Mouse (Mus musculus) liver, embryonic 14.5 days (tissue): ENCODE results near the gene Elmsan1. TPM values are rescaled to one million over a fixed set of nuclear protein-coding genes. Genes with fewer than 3 reads are reported as not detected.

Experiments used
- ATAC-seq: fragments of 200-750 bp; cut with Nextera tagmentation; 2 replicates; pipeline ENCODE4 v1.8.0; 2017; ENCODE audit warnings: moderate number of reproducible peaks, mild to moderate bottlenecking, moderate library complexity; ENCODE audit not compliant: insufficient read depth
- DNase-seq, 3 experiments: peaks; one replicate each; pipeline ENCODE4 v3.0.0-alpha.2; 2012 to 2013; ENCODE audit warnings: low read depth in 3 of 3, low spot score in 3 of 3
- H3K27ac ChIP-seq: fragments of 300-500 bp; sonication (generic); 2 replicates; pipeline ENCODE4 v1.5.1; 2014; ENCODE audit warnings: moderate library complexity, mild to moderate bottlenecking, control low read depth, inconsistent platforms
- H3K27me3 ChIP-seq: fragments of 300-500 bp; sonication (generic); 2 replicates; pipeline ENCODE4 v1.6.1; 2014; ENCODE audit warnings: mild to moderate bottlenecking, low read length, moderate library complexity; ENCODE audit not compliant: control insufficient read depth, insufficient read depth
- H3K36me3 ChIP-seq: fragments of 300-500 bp; sonication (generic); replicated peaks from 2 replicates; pipeline ENCODE4 v1.6.1; 2014; ENCODE audit warnings: low read depth; ENCODE audit not compliant: control insufficient read depth, insufficient read depth
- H3K4me1 ChIP-seq, 2 experiments: fragments of 200-500 bp in 1 of 2; fragments of 300-500 bp in 1 of 2; sonication (generic) in 1 of 2; replicated peaks; 2 replicates each; pipeline ENCODE4 v1.6.1; 2012 to 2014; ENCODE audit warnings: antibody characterized with exemption in 1 of 2, inconsistent platforms in 1 of 2, low read length in 1 of 2; ENCODE audit not compliant: control insufficient read depth in 2 of 2, insufficient read depth in 2 of 2
- H3K4me2 ChIP-seq: fragments of 300-500 bp; sonication (generic); 2 replicates; pipeline ENCODE4 v1.6.1; 2014; ENCODE audit warnings: low read depth, mild to moderate bottlenecking, control low read depth, moderate library complexity
- H3K4me3 ChIP-seq, 2 experiments: fragments of 200-500 bp in 1 of 2; fragments of 300-500 bp in 1 of 2; sonication (generic) in 1 of 2; 2 replicates each; pipeline ENCODE4 v1.5.1; 2012 to 2014; ENCODE audit warnings: low read depth in 2 of 2, low read length in 2 of 2, mild to moderate bottlenecking in 2 of 2, control low read depth in 1 of 2, inconsistent platforms in 1 of 2, moderate library complexity in 1 of 2; ENCODE audit not compliant: insufficient read depth in 1 of 2
- H3K9ac ChIP-seq: fragments of 300-500 bp; sonication (generic); replicated peaks from 2 replicates; pipeline ENCODE4 v1.6.1; 2014; ENCODE audit warnings: mild to moderate bottlenecking, control low read depth, moderate library complexity
- H3K9me3 ChIP-seq: fragments of 300-500 bp; sonication (generic); 2 replicates; pipeline ENCODE4 v1.6.1; 2016; ENCODE audit warnings: low read length, mixed read lengths; ENCODE audit not compliant: control insufficient read depth
- CTCF ChIP-seq: IDR thresholded peaks from 2 replicates; pipeline ENCODE4 v1.5.1; 2016; ENCODE audit warnings: antibody characterized with exemption, low read depth, control low read depth
- EP300 ChIP-seq: IDR thresholded peaks from 2 replicates; pipeline ENCODE4 v1.6.1; 2016; ENCODE audit warnings: antibody characterized with exemption, low read depth
- WGBS: fragments of 180-500 bp; shearing (Covaris S2); extraction: QIAGEN DNeasy Blood & Tissue Kit; methylation state at CpG from one replicate; pipeline ENCODE4 v1.1.7; 2014; ENCODE audit not compliant: insufficient replicate concordance; 5-methylcytosine and 5-hydroxymethylcytosine counted together
- polyA plus RNA-seq, 2 experiments: library from polyadenylated mRNA; depleted of rRNA in 1 of 2; stranded (reverse) in 1 of 2; unstranded in 1 of 2; fragments of >200 nt; fragmentation: Nextera tagmentation in 1 of 2; extraction: Ambion mirVana in 1 of 2; gene quantifications; 2 replicates each; pipeline versions ENCODE4 v1.2.1 to v1.2.3; 2012 to 2014

The Elmsan1 gene
- polyA plus RNA-seq, 2 experiments = 4.3 to 4.5 TPM

GRCm38 (mm10) chr12:84149971-84150370, 68.7 kb downstream of the Elmsan1 start:
- Histone ChIP-seq H3K4me2 (peak overlapping the region; percentile 75), H3K27ac (peak overlapping the region; percentile 95), H3K4me1 (peaks cover 49 to 53% of the 10 kb centered on the region in 2 experiments), H3K4me3 (no peak overlapping the region), H3K9ac (no peak overlapping the region), H3K27me3 (no peaks in the 10 kb centered on the region), H3K36me3 (peaks cover 34% of the 10 kb centered on the region), H3K9me3 (no peaks in the 10 kb centered on the region)
- DNase-seq (no peak), ATAC-seq (no peak)
- 94% methylated on average over 15 of the region's 15 CpGs for WGBS
- TF ChIP-seq CTCF (no peak), EP300 (no peak)

GRCm38 (mm10) chr12:84148622-84149012, 70.1 kb downstream of the Elmsan1 start:
- Histone ChIP-seq H3K4me3 (peak overlapping the region; percentile 40 to 60; a peak in 3 of 4 replicates), H3K4me1 (peaks cover 49 to 53% of the 10 kb centered on the region in 2 experiments), H3K27ac (peak overlapping the region; percentile 11; the same call in 1 of the 2 replicates), H3K36me3 (peaks cover 24% of the 10 kb centered on the region), H3K9ac (no peak overlapping the region), H3K9me3 (no peaks in the 10 kb centered on the region), H3K27me3 (no peaks in the 10 kb centered on the region), H3K4me2 (peak overlapping the region; percentile 94)
- TF ChIP-seq CTCF (no peak), EP300 (no peak)
- WGBS = 18% methylated on average over 10 of the region's 10 CpGs
- ATAC-seq = no peak
- DNase-seq = no peak

DNA sequence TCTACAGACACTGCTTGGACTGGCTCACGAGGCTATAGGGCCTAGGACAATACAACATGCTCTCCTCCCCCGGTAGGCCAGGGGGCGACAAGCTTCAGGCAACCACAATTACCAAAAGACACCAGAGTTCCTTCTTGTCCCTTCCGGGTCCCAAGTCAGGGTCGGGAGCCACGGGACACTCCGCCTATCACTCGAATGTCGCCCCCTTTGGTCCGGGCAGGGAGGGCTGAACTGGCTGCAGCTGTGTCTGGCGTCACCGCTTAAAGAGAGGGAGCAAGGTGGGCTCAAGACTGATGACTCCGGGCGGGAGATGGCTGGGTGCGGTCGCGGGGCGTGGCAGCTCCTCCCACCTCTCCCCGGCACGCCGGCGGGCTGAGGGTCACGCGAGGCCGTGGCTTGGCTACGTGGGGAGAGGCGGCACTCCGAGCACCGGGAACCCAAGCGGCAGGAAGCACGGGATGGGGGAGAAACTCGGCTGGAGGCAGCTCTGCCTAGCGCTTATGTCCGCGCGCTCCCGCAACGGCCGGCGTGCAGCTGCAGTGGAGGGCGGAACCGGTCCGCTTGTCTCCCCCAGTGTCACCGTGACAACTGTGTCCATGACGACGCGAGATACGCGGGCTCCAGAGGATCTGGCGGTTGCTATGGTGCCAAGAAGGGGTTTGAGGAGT, 70.6 kb downstream of the Elmsan1 start, which contains the start of gene Pnma1:
TSS of gene Pnma1 (minus strand) at position 536 of the 668 bp plus-strand sequence.
- Histone ChIP-seq H3K9ac (peak within 1 kb of the TSS; percentile 62), H3K4me3 (peak within 1 kb of the TSS; percentile 40 to 60), H3K4me1 (peaks cover 46 to 47% of the 10 kb centered on the region in 2 experiments), H3K27ac (peak within 1 kb of the TSS; percentile 32), H3K36me3 (peaks cover 18% of the 10 kb centered on the region), H3K9me3 (no peaks in the 10 kb centered on the region), H3K4me2 (peak within 1 kb of the TSS; percentile 94), H3K27me3 (no peaks in the 10 kb centered on the region)
- 4% methylated on average over 50 of the region's 50 CpGs for WGBS
- DNase-seq (peak; percentile 76 to 83 (median 78)), ATAC-seq (peak; percentile 62)
- TF ChIP-seq CTCF = peak; percentile 55
- no peak for TF ChIP-seq EP300

- DNase-seq (no peak), ATAC-seq (no peak)
- H3K27me3 ChIP-seq = no peaks in the 10 kb centered on the region
- no peak overlapping the region for H3K27ac ChIP-seq
- no peak overlapping the region for H3K4me3 ChIP-seq
- H3K9me3 ChIP-seq = no peaks in the 10 kb centered on the region
- H3K9ac ChIP-seq = no peak overlapping the region
- H3K4me1 ChIP-seq = peaks cover 0 to 2% of the 10 kb centered on the region in 2 experiments; a peak in 1 of 4 replicates
- TF ChIP-seq EP300 (no peak), CTCF (no peak)
- WGBS = 74% methylated on average over 14 of the region's 14 CpGs
- no peak overlapping the region for H3K4me2 ChIP-seq
- H3K36me3 ChIP-seq = no peaks in the 10 kb centered on the region
Measured at GRCm38 (mm10) chr12:84142281-84143050, 76.2 kb downstream of the Elmsan1 start.

GRCm38 (mm10) chr12:84141271-84141670, 77.4 kb downstream of the Elmsan1 start:
- no peak overlapping the region for H3K4me2 ChIP-seq
- H3K4me1 ChIP-seq = no peaks in the 10 kb centered on the region
- DNase-seq (no peak), ATAC-seq (no peak)
- WGBS = 68% methylated on average over 4 of the region's 4 CpGs
- H3K9me3 ChIP-seq = no peaks in the 10 kb centered on the region
- no peak overlapping the region for H3K4me3 ChIP-seq
- TF ChIP-seq EP300 (no peak), CTCF (no peak)
- no peaks in the 10 kb centered on the region for H3K36me3 ChIP-seq
- no peaks in the 10 kb centered on the region for H3K27me3 ChIP-seq
- no peak overlapping the region for H3K27ac ChIP-seq
- no peak overlapping the region for H3K9ac ChIP-seq
